Mouse (Mus musculus) lung, postnatal 10 days (tissue): Measurements from ENCODE around the gene Fam57b.
A peak's percentile ranks its signal among the peaks of the same experiment; 100 is the strongest.

ENCODE experiments used
- DNase-seq: peaks from one replicate; pipeline ENCODE4 v3.0.0; 2021

Fam57b gene

DNA sequence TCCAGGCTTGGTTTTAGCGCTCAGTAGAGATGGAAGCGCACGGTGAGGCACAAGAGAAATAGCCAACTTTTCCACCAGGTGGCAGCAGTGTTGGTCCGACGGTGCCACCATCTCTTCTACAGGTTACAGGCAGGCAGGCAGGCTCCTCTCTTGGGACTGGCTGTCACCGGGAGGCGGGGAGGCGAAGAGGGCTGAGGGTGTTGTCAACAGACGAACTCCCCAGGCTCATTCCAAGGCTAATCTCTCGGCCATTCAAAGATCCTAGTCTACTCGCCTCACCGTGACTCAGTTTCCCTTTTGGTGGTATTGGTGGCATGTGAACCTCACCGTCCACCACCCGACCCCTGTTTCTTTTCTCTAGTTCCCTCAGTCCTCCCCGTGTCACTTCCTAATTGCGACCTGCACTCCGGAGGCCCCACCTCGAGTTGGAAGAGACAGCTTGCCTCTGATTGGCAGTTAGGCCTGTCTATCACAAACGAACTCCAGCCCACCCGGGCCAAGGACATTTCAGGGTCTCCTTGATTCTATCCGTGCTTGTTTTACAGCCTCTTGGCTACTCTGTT, 34.6 kb downstream of the Fam57b start:
- DNase-seq: peak; percentile 88

DNA sequence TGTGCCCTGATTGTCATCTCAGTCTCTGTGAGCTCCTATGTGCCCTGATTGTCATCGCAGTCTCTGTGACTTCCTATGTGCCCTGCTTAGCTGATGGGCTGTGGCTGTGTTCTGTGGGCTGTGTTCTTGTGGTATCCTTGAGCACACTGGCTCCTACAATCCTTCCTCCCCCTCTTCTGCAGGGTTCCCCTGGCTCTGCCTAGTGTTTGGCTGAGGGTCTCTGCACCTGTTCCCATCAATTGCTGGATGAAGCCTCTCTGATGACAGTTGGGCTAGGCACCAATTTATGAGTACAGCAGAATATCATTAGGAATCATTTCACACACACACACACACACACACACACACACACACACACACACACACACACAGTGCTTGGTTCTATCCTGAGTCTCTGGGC, 35.8 kb downstream of the Fam57b start:
- DNase-seq: no peak

DNA sequence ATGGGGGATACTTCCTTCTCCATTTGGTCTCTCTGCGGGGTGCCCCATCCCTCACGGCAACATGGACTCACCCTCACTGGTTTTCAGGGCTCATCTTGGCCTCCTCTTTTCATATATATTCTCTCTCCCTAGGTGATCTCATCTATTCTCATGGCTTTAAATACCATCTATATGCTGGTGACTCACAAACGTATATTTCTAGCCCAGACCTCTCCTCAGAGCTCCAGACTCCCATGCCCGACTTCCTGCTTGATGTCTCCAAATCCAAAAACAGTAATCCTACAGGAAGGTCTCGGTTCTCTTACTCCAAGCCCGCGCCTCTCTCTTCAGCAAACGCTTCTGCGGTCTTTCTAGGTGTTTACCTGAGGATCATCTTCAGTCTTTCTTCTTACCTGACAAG, 45.8 kb downstream of the Fam57b start:
- DNase-seq: no peak

DNA sequence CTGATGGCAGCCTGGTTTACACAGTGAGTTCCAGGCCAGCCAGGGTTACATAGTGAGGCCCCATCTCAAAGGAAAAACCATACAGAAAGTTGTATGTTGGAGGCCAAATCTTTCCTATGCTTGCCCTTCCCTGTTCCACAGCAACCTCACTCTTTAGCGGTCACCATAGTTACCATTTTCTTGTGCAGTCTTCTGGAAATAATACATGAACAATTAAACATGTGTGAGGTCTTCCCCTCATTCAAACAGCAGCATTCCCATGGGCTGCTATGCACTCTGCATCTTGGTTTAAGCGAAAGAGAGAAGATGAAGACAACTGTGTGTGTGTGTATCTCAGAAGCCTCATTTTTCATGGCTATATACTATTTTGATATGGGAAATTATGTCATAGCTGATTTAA, 48.0 kb downstream of the Fam57b start:
- DNase-seq: no peak

DNA sequence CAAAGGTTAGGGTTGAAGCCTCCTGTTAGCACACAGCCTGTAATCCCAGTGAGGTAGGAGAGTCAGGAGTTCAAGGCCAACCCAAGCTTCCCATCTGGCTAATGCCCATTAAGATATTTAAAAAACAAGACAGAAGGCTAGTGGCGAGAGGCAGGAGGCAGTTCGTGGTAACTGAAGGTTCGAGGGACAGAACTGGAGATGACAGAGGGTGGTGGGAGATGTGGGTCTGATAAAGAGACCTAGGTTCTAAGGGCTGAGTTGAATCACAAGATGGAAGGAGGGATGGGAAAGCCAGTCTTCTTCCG, 49.6 kb downstream of the Fam57b start, which contains the start of gene Doc2a:
TSS of gene Doc2a (plus strand) at position 301 of the 305 bp plus-strand sequence.
- no peak for DNase-seq

DNA sequence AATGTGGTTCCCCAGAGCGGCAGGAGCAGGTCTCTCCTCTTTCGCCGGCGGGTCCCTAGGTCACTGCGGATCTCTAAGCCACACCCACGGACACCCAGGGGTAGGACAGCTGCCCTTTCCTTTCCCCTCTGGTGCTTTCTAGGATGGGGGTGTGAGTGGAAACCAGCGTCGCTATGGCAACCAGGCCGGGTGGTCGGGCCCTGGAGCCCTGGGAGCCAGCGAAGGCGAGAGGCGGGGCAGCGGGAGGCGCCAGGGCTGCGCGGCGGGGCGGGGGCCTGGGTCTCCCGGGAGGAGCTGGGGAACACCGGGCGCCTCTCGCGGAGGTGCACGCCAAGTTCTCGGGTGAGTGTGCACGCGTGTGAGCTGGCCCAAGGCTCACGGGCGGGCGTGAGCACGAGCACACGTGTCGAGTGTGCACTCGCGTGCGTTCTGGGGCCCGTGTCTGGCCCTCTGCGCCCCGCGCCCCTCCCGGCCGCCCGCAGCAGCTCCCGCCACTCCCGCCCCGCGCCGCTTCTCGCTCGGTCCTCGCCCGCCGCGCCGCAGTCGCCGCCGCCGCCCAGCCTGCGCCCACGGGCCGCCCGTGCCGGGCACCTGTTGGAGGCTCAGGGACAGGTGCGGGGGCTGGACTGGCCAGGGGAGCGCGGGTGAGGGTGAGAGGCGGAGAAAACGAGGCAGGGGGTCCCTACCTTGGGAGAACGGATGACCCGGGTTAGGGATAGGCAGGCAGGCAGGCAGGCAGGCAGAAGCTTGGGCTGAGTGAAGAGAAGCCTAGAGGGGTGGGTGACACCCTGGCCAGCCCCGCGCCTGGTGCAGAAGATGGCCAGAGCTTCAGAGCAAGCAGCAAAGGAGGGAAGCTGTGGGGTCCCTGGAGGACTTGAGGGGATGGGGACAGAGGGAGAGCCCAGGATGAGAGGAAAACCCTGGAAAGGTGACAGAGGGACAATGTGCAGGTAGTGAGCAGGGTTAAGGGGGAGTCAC, 50.2 kb downstream of the Fam57b start:
- DNase-seq: no peak

DNA sequence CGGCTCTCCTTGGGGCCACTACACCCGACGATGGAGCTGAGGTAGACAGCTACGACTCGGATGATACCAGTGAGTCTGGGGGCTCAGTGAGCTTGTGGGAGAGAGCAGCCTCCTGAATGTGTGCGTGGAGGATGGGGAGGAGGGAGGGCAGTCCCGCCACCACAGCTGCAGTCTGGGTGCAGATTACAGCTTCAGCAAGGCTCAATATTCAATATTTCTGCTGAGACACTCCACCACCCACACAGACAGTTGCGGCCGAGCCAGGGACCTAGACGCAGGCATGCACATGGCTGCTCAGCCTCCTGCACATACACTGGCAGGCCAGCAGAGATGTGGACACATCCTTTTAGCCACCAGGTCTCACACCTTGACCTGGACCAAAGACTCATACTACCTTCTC, 51.3 kb downstream of the Fam57b start:
- no peak for DNase-seq

DNA sequence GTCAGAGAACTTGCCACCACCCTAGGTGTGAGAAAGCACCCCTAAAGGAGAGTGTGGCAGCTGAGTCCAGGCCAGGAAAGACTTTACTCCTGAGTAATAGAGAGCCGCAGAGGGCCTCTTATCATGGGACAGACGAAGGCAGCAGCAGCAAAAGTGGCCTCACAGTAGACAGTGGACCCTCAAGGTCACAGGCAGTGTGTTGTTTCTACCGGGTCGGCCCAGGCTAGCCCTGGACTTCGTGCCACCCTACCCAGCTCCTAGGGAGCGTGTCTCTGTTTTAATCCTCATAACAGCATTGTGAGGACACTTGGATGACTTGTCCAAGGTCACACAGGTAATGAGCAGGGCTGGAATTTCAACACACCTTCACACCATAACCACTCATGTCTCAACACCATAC, 52.7 kb downstream of the Fam57b start:
- DNase-seq: no peak

DNA sequence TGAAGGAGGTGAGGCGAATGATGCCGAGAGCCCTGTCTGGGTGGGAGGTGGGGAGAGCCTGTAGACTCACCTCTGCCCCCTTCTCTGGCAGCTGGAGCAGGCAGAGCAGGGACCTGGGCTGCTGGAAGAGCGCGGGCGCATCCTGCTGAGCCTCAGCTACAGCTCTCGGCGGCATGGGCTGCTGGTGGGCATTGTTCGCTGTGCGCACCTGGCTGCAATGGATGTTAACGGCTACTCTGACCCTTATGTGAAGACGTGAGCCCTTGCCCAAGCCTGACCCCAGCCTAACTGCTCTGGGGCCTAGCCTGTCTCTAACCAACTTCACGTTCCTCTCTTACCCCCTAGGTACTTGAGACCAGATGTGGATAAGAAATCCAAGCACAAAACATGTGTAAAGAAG, 53.7 kb downstream of the Fam57b start:
- DNase-seq: no peak

DNA sequence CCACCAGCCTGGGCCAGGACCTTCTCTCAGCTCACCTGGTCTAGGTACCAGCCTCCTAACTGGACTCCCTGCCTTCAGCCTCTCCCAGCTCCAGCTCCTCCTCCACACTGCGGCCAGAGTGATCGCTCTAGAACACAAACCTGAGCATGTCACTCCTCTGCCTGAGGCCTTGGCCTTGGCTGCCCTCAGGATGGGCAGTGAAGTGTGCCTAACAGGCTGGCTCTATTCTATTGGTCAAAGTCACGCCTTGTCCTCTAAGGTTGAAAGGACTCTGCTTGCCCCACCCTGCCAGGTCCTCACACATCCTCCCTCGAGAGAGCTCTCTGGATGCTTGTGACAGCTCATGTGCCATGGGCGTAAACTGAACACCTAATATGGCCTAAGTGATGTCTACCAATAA, 56.0 kb downstream of the Fam57b start:
- no peak for DNase-seq

DNA sequence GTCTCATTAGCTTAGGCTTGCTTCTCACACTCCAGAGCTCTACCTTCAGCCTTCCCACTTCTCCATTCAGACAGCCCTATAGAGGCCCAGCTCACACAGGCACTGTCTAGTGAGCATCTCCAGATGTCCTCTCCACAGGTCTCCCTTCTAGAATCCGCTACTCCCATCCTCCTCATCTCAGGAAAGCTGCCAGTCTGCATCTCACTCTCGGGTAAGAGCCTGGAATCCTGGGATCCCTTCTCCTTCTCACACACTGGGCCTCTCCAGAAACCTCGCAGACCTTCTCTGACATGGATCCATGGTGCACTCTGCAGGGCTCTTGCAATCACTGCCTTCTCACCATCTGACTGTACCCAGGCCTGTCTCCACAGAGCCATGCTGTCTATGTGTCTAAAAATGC, 58.2 kb downstream of the Fam57b start:
- DNase-seq: no peak

DNA sequence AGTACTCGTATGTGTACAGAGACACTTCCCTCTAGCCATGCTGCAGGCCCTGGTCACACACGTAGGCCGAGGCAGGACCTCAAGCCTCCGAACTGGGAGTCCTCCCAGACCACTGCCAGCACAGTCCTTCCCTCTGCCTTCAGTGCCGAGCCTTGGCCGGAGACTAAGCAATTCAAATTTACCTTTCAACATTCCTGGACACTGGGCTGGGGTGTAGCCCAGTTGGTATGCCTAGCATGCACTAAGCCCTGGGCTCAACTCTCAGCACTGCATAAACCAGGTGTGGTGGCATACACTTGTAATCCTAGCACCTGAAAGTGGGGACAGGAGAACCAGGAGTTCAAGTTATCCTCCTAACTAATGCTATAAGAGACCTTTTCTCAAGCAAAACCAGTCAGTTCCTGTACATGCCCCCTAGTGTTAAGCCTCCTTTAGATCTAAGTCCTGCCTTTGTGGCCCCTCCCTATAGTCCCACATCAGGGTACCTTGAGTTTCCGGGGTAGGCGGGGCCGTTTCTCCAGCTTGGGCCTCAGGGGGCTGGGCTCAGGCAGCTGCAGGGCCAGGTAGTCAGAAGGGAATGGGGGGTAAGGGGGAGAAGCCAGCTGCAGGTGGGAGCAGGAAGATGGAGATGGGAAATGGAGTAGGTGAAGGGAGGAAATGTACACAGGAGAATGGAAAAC, 59.4 kb downstream of the Fam57b start:
- DNase-seq: no peak

DNA sequence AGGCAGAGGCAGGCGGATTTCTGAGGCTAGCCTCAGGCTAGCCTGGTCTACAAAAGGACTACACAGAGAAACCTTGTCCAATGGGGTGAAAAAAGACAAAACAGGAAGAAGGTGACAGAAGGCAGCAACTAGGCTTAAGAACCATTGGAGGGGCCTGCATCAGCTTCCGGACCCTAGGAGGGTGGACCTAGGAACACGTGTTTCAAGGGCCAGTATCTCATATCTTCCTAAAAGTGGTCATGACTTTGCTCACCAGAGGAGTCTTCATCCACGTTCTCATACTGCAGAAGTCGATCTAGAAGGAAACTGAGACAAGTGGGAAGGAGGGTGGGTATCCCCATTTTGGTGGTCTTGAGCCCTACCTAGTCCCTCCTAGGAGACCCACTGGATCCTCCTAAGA, 63.5 kb downstream of the Fam57b start:
- no peak for DNase-seq

DNA sequence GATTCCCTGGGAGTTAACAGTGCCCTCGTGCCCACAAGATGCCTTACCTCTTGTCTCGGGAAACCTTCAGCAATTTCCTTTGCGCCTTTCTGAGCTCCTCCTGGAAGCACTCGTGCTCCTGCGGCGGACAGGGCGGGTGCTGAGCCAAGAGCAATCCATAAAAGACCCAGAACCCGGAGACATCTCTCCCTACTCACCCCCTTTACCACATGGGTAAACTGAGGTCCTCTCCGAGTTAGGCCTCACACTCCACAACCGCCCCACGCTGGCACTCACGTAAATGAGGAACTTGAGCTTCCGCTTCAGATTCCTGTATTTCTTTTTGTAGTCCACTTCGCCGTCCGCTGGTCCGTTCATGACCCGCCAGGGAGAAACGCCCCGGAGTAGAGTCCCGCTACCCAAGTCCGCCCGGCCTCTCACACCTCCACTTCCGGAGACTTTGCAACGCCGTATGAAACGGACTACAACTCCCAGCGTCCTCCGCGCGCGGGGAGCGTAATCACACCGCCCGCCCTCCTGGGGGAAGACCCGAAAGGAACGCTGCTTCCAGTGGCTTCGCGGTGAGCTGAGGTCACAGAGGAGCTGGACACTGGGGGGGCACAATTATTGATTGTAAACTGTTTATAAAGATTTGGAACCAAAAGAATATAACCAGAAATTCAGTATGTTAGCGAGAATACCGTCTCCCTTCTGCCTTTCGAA, 64.1 kb downstream of the Fam57b start, which contains the start of gene Hirip3:
TSS of gene Hirip3 (plus strand) at position 544 of the 702 bp plus-strand sequence.
- DNase-seq: peak; percentile 98

DNA sequence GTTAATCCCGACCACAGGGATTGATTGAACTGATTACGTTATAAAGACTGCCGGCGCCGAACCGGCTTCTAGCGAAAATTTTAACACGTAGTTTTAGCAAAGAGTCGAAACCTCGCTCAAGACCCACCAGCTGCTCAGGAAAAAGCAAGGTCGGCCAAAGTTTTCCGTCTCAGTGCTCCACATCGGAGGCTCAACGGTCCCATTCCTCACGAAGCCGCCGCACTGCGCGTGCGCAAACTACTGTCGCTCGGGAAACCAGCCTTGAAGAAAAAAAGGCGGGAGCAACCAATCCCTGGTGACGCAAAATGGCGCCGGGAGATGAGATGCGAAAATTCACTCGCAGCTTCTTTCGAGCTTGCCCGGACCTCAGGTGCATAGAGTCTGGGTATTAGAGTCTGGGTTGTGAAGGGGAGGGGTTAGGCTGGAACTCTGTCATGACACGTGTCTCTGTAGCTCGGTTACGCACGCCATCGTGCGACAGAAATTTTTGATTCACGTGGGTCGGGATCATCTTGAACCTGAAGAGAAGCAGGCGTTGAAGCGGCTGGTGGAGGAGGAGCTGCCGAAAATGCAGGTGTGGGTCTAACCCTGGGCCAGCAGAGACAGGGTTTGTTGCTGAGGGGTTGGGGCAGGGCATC, 64.8 kb downstream of the Fam57b start, which contains the start of gene Ino80e:
TSS of gene Ino80e (minus strand) at position 231 of the 638 bp plus-strand sequence.
- peak; percentile 96 for DNase-seq

DNA sequence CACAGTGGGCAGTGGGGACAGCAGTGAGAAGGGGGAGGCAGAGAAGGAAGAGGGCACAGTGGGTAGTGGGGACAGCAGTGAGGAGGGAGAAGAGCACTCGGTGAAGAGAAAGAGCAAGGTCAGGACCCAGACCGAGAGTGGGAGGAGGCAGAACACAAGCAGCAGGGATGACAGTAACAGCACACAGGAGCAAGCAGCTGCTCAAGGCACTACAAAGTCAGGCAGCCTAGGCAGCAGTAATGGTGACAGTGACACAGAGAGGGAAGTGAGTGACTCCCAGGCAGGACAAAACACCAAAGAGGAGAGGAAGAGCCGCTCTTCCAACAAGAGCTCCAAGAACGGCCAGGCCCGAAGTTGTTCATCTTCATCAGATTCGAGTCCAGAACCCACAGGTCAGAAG, 66.3 kb downstream of the Fam57b start:
- no peak for DNase-seq

DNA sequence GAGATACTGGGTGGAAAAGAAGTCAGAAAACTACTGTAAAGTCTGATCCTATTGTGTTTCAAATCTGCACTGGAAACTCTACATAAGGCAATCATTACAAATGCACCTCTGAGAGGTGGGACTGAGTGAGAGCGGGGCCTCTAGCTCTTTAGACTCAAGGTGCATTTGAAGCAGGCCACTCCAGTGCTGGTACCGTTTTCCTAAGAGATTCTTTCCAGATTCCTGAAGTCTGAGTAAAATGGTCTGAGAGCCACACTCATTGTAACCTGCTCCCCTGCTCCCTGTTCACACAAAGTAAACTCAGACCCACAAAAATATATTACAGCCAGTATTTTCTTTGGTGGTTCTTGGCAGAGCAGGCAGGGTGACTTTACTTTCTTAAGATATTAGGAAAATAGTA, 70.1 kb downstream of the Fam57b start:
- DNase-seq: no peak

DNA sequence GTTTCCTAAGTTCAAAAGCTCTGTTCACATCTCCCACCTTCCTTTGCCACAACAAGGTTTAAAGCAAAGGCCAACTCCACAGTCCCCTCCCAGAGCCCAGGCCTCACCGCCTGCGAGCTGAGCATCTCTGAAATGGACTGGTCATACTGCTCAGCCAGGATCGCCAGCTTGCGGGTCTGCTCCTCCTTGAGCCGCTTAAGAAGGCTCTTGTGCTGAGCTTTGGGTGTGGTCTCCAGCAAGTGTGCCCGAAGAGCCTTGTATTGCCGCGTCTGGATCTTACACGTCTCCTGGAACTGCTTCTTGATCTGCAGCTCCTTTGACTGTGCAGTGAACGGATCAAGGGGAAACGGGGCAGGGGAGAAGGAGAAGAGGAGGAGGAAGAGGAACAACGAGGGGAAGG, 70.5 kb downstream of the Fam57b start:
- no peak for DNase-seq

DNA sequence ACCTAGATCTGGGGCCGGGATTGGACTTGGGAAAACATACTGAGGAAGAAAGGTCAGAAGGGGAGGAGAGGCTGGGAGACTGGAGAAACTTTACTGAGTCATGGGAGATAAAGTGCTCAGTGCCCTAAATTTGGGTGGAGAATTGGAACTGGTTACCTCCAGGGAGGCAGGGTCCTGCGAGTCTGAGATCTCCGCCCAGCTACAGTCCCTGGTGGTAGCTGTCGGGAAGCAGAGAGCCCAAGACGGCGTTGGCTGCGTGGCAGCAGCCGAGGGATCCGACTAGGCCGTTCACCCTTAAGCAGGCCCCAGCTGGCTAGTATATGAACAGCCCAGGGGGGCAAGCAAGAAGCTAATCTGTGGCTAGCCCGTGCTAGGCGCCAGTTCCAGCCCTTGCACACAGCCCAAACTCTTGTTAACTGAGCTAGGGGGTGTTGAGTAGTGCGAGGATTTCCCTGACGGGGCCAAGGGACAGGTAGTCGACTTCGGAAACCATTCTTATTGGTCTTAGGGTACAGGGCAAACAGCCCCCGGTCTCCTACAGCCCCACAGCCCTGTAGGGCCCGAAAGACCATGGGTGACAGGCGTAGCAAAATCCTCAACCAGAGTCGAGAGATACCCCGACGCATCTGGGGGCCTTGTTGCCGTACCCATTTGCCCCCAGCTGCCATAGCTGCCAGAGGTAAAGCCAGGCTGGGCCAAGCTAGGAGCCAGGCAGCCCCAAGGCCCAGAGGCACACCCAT, 72.5 kb downstream of the Fam57b start:
- DNase-seq: no peak

DNA sequence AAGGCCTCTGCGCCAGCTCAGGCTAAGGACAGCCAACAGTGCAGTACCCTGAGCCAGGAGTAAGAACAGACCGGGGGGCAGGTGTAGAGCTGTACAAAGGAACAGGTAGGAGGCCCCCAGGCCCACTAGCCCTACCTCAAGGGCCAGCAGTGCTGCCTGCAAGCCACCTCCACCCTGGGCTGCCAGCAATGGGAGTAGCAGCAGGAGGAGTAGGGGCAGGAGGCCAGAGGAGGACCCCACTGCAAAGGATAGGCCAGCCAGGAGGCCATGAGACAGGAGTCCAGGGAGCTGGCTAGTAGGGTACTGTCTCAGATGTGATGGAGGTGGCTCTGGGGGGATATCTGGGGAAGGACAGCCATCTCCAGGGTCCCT, 73.0 kb downstream of the Fam57b start:
- no peak for DNase-seq

DNA sequence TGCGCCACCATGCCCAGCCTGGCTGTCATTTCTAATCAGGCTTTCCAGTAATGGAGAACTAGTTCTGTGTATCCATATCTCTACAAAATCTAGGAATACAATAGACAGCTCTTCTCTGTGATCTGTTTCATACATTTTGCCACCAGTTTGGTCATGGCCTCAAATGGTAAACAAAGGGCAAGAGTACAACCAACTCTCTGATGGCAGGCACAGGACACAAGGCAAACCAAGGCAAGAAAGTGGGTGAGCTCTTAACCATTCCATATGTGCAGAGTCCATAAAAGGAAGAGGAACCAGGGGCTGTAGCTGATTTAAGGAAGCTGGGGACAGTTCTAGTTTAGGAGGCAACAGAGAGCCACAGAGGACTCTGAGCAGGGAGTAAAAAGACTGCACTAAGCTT, 79.8 kb downstream of the Fam57b start:
- DNase-seq: no peak
